Mouse (Mus musculus) lung, adult 2 months (tissue): ENCODE results near the gene Nrap.

ENCODE experiments used
- CTCF ChIP-seq: fragments of 200-500 bp; IDR thresholded peaks from 2 replicates; pipeline ENCODE4 v1.5.1; 2011; ENCODE audit warnings: mild to moderate bottlenecking, low read length, control low read depth; ENCODE audit not compliant: insufficient read depth
- POLR2A ChIP-seq: fragments of 200-500 bp; IDR thresholded peaks from 2 replicates; pipeline ENCODE4 v1.6.1; 2011; ENCODE audit warnings: low read depth, mild to moderate bottlenecking, control low read depth, low read length, borderline replicate concordance; ENCODE audit errors: extremely low read depth

DNA sequence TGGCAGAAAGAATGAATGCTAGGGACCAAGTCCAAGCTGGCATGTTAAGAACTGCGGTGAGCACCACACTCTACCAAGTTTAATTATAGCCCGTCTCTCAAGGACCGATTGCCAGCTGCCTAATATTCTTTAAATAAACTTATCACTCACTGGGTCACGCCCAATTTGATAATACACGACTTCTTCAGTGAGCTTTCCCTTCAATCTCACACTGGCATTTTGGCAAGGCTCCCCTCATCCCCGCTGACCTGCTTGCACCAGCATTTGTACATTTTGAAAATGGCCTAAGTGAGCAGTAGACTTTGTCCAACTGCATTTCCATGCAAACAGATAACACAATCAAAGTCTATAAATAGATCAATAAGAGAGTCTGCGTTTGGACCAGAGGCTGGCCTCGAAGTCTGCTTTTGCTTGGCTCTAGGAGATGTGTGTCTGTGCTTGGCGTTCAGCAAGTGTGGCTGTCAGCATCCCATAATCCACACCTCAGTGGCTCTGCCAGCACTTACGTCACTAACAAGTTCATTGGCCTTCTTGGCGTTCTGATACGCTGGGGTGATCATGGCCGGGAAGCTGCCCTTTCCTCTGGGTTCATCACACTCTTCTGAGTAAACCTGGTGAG lies 11.2 kb downstream of the Nrap start:
- TF ChIP-seq CTCF: no peak
- no peak for TF ChIP-seq POLR2A
